Mouse (Mus musculus): ENCODE measurements around the gene Ptprk. TPM values are rescaled to one million over a fixed set of nuclear protein-coding genes. Genes with fewer than 3 reads are reported as not detected.
A peak's percentile ranks its signal among the peaks of the same experiment; 100 is the strongest.

Gene Ptprk
- polyA plus RNA-seq, 1 experiment from 2014 or later, result 24.7 TPM

GRCm38 (mm10) chr10:28118783-28119365 lies 44.3 kb downstream of the Ptprk start:
- no peaks in the 10 kb centered on the region for H3K27me3 ChIP-seq (replicated peaks)
- H3K4me1 ChIP-seq, result no peaks in the 10 kb centered on the region
- ATAC-seq (ENCODE audit: low FRiP score, low read depth), result no peak
- WGBS, result 90% methylated on average over 6 of the region's 6 CpGs
- no peak overlapping the region for H3K4me2 ChIP-seq (replicated peaks)
- H3K36me3 ChIP-seq, result no peaks in the 10 kb centered on the region
- no peak overlapping the region for H3K4me3 ChIP-seq
- no peaks in the 10 kb centered on the region for H3K9me3 ChIP-seq
- H3K27ac ChIP-seq, result no peak overlapping the region
- no peak overlapping the region for H3K9ac ChIP-seq

DNA sequence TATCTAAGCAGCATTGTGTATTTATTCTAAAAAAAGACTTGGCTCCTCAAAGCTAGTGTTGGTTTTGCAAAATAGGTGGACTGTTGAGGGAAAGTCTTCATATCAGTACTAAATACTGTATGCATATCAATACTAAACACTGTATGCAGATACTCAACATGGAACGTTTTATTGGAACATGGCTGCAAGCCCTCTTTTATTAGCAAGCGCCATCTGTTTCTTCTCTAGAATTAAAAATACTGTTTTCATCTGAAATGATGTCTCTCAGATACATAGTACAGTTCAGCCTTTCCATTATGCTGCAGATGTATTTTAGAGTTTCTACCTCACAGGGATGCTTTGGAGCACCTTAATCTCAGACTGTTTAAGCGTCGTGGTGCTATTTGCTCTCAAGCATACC lies 49.3 kb downstream of the Ptprk start:
- Histone ChIP-seq H3K4me3 (no peak overlapping the region), H3K4me1 (no peaks in the 10 kb centered on the region), H3K27me3 (replicated peaks) (no peaks in the 10 kb centered on the region), H3K9me3 (no peaks in the 10 kb centered on the region), H3K36me3 (no peaks in the 10 kb centered on the region), H3K4me2 (replicated peaks) (no peak overlapping the region), H3K27ac (no peak overlapping the region), H3K9ac (no peak overlapping the region)
- WGBS, result 97% methylated on average over 4 of the region's 4 CpGs
- no peak for ATAC-seq (ENCODE audit: low FRiP score, low read depth)

- Histone ChIP-seq H3K4me3 (no peak overlapping the region), H3K27ac (no peak overlapping the region), H3K9ac (no peak overlapping the region), H3K36me3 (no peaks in the 10 kb centered on the region), H3K9me3 (no peaks in the 10 kb centered on the region), H3K4me1 (no peaks in the 10 kb centered on the region), H3K27me3 (replicated peaks) (no peaks in the 10 kb centered on the region), H3K4me2 (replicated peaks) (no peak overlapping the region)
- no peak for ATAC-seq (ENCODE audit: low FRiP score, low read depth)
- 71% methylated on average over 5 of the region's 5 CpGs for WGBS
Observed at GRCm38 (mm10) chr10:28128011-28128410, 53.4 kb downstream of the Ptprk start.

DNA sequence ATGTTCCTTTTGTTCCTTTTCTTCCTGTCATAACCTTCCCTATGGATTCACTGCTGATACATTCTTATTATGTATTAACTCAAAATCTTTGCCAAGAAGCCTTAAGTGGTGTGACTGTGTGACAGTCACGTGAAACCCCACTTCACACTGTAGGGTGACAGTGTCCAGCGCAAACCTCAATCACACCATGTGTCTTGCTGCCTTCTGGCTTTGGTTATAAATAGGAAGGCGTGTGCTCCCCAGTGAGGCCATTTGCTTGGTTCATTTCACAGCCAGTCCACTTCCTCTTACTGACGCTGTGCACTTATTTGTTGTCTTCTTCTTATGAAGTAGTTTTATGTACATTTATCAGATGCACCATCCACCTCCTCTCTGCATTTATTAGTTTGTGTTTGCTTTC lies 53.8 kb downstream of the Ptprk start:
- H3K4me2 ChIP-seq (replicated peaks), result no peak overlapping the region
- no peak overlapping the region for H3K27ac ChIP-seq
- 62% methylated on average over 4 of the region's 4 CpGs for WGBS
- H3K27me3 ChIP-seq (replicated peaks), result no peaks in the 10 kb centered on the region
- no peak for ATAC-seq (ENCODE audit: low FRiP score, low read depth)
- no peak overlapping the region for H3K4me3 ChIP-seq
- H3K9ac ChIP-seq, result no peak overlapping the region
- no peaks in the 10 kb centered on the region for H3K4me1 ChIP-seq
- no peaks in the 10 kb centered on the region for H3K36me3 ChIP-seq
- H3K9me3 ChIP-seq, result no peaks in the 10 kb centered on the region

DNA sequence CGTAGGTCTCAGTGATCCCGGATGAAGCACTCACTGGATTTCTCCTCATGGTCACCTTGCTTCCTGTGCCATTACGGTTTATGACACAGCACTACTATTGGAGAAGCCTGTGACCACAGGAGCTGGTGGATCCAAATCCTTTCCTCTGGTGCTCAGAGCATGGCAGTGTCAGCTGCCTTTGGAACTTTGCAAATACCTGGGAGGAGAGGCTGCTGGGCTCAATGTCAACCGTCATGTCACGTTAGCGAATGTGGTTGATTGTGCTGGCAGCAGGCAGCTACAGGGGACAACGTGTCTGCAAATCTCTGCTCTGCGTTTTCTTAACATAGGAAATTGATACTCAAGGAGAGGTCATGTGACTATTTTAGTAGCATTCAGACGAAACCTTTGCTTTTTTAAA lies 55.8 kb downstream of the Ptprk start:
- Histone ChIP-seq H3K4me1 (no peaks in the 10 kb centered on the region), H3K27ac (no peak overlapping the region), H3K9me3 (no peaks in the 10 kb centered on the region), H3K4me2 (replicated peaks) (no peak overlapping the region), H3K36me3 (no peaks in the 10 kb centered on the region), H3K4me3 (no peak overlapping the region), H3K27me3 (replicated peaks) (no peaks in the 10 kb centered on the region), H3K9ac (no peak overlapping the region)
- ATAC-seq (ENCODE audit: low FRiP score, low read depth), result no peak
- WGBS, result 91% methylated on average over 9 of the region's 9 CpGs

DNA sequence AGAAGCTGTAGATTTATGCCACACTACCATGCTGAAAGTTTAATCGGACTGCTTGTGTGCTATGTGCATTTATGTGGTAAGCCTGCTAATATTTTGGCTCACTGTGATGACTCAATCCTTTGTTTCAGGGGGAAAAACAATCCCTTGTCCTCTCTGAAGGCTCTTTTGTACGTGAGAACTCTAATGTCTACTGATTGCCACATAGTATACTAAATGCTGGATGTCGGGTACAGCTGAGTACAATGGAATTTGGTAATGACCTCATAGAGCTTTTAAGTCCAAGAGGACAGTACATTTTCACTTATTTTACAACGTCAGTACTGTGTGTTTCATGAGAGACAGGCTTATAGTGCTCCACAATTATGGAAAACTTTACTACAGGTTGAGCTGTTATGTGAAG lies 59.1 kb downstream of the Ptprk start:
- no peak overlapping the region for H3K9ac ChIP-seq
- no peaks in the 10 kb centered on the region for H3K27me3 ChIP-seq (replicated peaks)
- H3K27ac ChIP-seq, result no peak overlapping the region
- WGBS, result 89% methylated on average over 4 of the region's 4 CpGs
- no peaks in the 10 kb centered on the region for H3K9me3 ChIP-seq
- no peak overlapping the region for H3K4me2 ChIP-seq (replicated peaks)
- H3K36me3 ChIP-seq, result no peaks in the 10 kb centered on the region
- no peak overlapping the region for H3K4me3 ChIP-seq
- ATAC-seq (ENCODE audit: low FRiP score, low read depth), result no peak
- H3K4me1 ChIP-seq, result no peaks in the 10 kb centered on the region

- Histone ChIP-seq H3K9me3 (no peaks in the 10 kb centered on the region), H3K27ac (no peak overlapping the region), H3K9ac (no peak overlapping the region), H3K36me3 (no peaks in the 10 kb centered on the region), H3K4me3 (no peak overlapping the region), H3K4me1 (no peaks in the 10 kb centered on the region), H3K27me3 (replicated peaks) (no peaks in the 10 kb centered on the region), H3K4me2 (replicated peaks) (no peak overlapping the region)
- 82% methylated on average over 4 of the region's 4 CpGs for WGBS
- ATAC-seq (ENCODE audit: low FRiP score, low read depth), result no peak
Observed at GRCm38 (mm10) chr10:28138399-28138798, 63.8 kb downstream of the Ptprk start.

- Histone ChIP-seq H3K27me3 (replicated peaks) (no peaks in the 10 kb centered on the region), H3K27ac (no peak overlapping the region), H3K9me3 (no peaks in the 10 kb centered on the region), H3K4me2 (replicated peaks) (no peak overlapping the region), H3K4me1 (no peaks in the 10 kb centered on the region), H3K36me3 (no peaks in the 10 kb centered on the region), H3K4me3 (no peak overlapping the region), H3K9ac (no peak overlapping the region)
- 79% methylated on average over 1 of the region's 1 CpGs for WGBS
- no peak for ATAC-seq (ENCODE audit: low FRiP score, low read depth)
Observed at GRCm38 (mm10) chr10:28144459-28144858, 69.8 kb downstream of the Ptprk start.

DNA sequence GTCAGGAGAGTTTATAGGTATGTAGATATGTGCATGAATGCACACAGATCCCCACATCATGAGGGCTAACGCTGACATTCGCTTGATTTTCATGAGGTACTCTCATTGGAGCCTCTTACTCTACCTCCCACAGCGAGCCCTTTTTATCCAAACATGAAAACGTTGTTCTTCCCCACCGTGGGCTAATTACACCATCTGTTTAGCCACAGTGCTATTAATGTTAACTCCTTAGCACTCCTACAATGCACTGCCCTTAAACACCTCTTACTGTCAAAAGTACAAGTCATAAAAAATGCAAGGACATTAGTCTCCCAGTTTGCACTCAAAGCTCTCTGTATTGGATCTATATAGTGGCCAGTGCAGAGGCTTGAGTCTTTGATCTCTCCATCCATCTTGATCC lies 70.7 kb downstream of the Ptprk start:
- H3K27ac ChIP-seq, result no peak overlapping the region
- H3K9ac ChIP-seq, result no peak overlapping the region
- 0 out of 2 replicates have a peak, but pooled peaks have one; percentile 50 for ATAC-seq (ENCODE audit: low FRiP score, low read depth)
- no peaks in the 10 kb centered on the region for H3K36me3 ChIP-seq
- WGBS, result 53% methylated on average over 5 of the region's 5 CpGs
- no peaks in the 10 kb centered on the region for H3K4me1 ChIP-seq
- H3K27me3 ChIP-seq (replicated peaks), result no peaks in the 10 kb centered on the region
- no peak overlapping the region for H3K4me3 ChIP-seq
- H3K9me3 ChIP-seq, result no peaks in the 10 kb centered on the region
- no peak overlapping the region for H3K4me2 ChIP-seq (replicated peaks)

DNA sequence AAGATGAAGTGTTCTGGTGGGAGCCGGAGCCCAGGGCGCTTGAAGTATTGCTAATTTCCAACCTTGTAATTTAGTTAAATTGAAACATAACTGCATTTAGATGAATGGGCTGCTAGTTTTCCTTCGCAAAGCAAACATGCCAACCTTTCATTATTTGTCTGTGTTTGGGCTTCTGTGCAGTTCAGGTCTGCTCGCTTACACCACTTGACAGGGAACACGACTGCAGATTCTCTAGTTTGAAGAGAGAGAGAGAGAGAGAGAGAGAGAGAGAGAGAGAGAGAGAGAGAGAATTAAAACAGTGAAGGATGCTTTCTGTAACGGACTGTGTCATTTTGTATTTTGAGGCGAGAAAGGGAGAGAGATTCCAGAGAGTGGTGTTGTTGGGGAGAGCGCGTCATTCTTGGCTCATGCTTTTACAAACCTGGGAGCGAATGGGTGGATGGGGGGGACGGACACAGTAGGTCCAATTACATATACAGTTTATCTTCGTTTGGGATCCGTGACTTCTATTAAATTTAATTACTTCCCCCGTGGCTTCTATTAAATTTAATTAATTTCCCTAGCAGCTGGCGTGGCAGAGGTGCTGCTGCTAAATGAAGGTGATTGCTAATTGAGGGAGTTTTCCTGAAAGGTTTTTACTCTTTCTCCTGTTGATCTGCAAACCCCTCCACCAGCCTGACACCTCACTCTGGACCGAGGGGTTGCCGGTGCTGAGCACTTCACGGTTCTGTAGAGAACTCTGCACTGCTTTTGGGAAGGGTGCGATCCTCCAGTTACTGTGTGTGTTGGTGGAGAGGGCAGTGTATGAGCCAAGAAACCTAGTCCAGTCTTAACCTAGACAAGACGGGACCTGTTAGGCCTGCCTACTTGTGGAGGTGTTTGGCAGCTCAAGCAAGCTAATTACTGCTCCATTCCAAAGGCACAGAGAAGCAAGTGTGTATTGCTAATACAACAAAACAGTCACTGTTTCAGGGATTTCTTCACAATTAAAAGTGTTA lies 81.4 kb downstream of the Ptprk start:
- H3K9me3 ChIP-seq, result no peaks in the 10 kb centered on the region
- ATAC-seq (ENCODE audit: low FRiP score, low read depth), result peak; percentile 53; the same call in 1 of the 2 replicates
- 82% methylated on average over 20 of the region's 20 CpGs for WGBS
- H3K27me3 ChIP-seq (replicated peaks), result no peaks in the 10 kb centered on the region
- H3K4me1 ChIP-seq, result no peaks in the 10 kb centered on the region
- H3K4me3 ChIP-seq, result no peak overlapping the region
- H3K36me3 ChIP-seq, result no peaks in the 10 kb centered on the region
- no peak overlapping the region for H3K9ac ChIP-seq
- no peak overlapping the region for H3K27ac ChIP-seq
- no peak overlapping the region for H3K4me2 ChIP-seq (replicated peaks)

DNA sequence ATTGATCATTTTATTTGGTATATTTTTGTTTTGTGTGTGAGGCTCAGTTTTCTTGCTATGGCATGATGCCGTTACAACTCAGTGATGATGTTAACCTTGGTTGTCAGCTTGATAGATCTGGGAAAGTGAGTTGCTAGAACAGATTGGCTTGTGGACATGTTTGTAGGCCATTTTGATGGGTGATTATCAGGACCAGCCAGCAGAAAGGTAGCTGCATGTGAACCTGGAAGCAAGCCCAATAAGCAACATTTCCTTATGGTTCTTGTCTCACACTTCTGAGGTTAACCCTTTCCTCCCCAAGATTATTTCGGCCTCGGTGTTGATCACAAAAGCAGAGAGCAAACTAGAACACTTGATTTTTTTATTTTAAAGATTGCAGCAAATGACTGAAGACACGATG lies 85.1 kb downstream of the Ptprk start:
- Histone ChIP-seq H3K9me3 (no peaks in the 10 kb centered on the region), H3K27ac (no peak overlapping the region), H3K4me3 (no peak overlapping the region), H3K4me2 (replicated peaks) (no peak overlapping the region), H3K36me3 (no peaks in the 10 kb centered on the region), H3K27me3 (replicated peaks) (no peaks in the 10 kb centered on the region), H3K9ac (no peak overlapping the region), H3K4me1 (no peaks in the 10 kb centered on the region)
- 92% methylated on average over 4 of the region's 4 CpGs for WGBS
- no peak for ATAC-seq (ENCODE audit: low FRiP score, low read depth)

- no peak overlapping the region for H3K27ac ChIP-seq
Observed at GRCm38 (mm10) chr10:28161306-28161705, 86.7 kb downstream of the Ptprk start.

DNA sequence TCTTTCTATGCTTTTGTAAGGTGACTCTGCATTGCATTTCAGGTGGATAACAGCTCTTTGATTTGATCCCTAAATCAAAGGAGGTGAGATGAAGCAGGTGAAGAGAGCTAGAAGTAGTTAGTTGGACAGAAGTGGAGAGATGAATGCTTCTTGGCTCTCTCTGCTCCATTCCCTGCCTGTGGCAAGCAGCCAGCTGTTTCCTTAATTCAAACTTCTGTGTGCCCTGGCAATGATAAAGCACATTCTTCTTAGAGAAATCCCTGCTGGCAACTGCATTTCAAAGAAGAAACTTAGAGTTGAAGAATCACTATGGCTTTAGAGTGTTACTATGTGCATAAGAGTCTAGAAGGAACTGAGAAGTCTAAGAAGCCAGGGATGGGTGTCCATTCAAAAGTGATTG lies 89.6 kb downstream of the Ptprk start:
- no peaks in the 10 kb centered on the region for H3K27me3 ChIP-seq (replicated peaks)
- H3K4me3 ChIP-seq, result no peak overlapping the region
- H3K4me2 ChIP-seq (replicated peaks), result no peak overlapping the region
- H3K27ac ChIP-seq, result no peak overlapping the region
- H3K9me3 ChIP-seq, result no peaks in the 10 kb centered on the region
- ATAC-seq (ENCODE audit: low FRiP score, low read depth), result no peak
- H3K36me3 ChIP-seq, result no peaks in the 10 kb centered on the region
- H3K9ac ChIP-seq, result no peak overlapping the region
- H3K4me1 ChIP-seq, result no peaks in the 10 kb centered on the region

More at GRCm38 (mm10) chr10:28161306-28161705, 86.7 kb downstream of the Ptprk start:
- Histone ChIP-seq H3K9ac (no peak overlapping the region), H3K4me3 (no peak overlapping the region), H3K27me3 (replicated peaks) (no peaks in the 10 kb centered on the region), H3K4me2 (replicated peaks) (no peak overlapping the region), H3K9me3 (no peaks in the 10 kb centered on the region), H3K36me3 (no peaks in the 10 kb centered on the region), H3K4me1 (no peaks in the 10 kb centered on the region)
- no peak for ATAC-seq (ENCODE audit: low FRiP score, low read depth)

Data from neural tube, embryonic 12.5 days (tissue).